Mouse (Mus musculus): ENCODE data around the gene Hmg20a. TPM values are rescaled to one million over a fixed set of nuclear protein-coding genes. Genes with fewer than 3 reads are reported as not detected.

Gene Hmg20a
- polyA plus RNA-seq (2012; rRNA removed), result 82.8 and 84.2 TPM in 2 replicates

DNA sequence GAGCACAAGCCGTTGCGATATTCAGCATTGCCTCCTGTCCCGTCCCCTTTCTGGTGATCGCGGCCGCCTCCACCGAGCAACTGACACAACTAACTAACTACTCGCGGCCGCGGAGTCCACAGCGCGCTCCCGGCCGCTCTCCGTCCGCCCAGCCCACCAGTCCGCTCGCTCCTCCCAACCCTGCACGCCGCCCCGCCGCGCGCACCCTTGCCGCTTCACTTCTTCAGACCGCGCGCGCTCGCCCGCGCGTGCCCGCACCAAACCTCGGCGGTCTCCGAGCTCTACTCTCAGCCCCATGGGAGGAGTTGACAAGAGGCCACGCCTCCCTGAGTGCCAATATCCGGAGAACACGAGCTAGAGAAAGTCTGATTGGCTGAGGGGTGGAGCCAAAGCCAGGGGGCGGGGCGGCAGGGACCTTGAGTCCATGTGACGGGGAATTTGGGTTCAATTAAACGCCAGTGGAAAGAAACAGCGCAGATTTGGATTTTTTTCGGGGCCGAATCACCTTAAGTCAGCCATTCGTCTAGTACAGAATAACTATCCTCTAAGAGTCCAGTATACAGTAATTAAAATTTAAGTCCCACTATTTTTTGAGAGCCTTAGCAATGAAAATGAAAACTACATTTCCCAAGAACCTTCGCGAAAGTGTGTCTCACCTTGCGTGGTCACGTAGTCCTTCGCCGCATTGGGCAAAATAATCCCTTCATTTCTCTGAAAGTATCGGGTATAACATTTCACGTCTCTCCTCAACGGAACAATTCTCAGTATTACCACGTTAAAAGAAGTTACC is at the start of gene Hmg20a, which contains the start of gene Peak1:
TSS of gene Hmg20a (plus strand) at position 662 of the 790 bp plus-strand sequence.
TSS of gene Peak1 (minus strand) at position 120 of the 790 bp plus-strand sequence.

Other genes starting within 250 kb of the Hmg20a start
- gene Peak1, start 542 bp upstream of the Hmg20a start, polyA plus RNA-seq (2012; rRNA removed), result 4.6 and 6.4 TPM in 2 replicates